Mouse (Mus musculus) brain, embryonic 14.5 days (tissue): Measurements from ENCODE around the gene Atp6v0e. TPM values are rescaled to one million over a fixed set of nuclear protein-coding genes. Genes with fewer than 3 reads are reported as not detected.

Source experiments
- DNase-seq: peaks from one replicate; pipeline ENCODE4 v3.0.0-alpha.2; 2011; ENCODE audit warnings: low read depth
- CTCF ChIP-seq: fragments of 200-500 bp; IDR thresholded peaks from 2 replicates; pipeline ENCODE4 v1.5.1; 2012; ENCODE audit warnings: inconsistent platforms, mild to moderate bottlenecking, moderate library complexity, borderline replicate concordance; ENCODE audit not compliant: insufficient read depth, insufficient read length; ENCODE audit errors: extremely low read depth
- POLR2A ChIP-seq: fragments of 200-500 bp; IDR thresholded peaks from 2 replicates; pipeline ENCODE4 v1.6.1; 2012; ENCODE audit warnings: mild to moderate bottlenecking, inconsistent platforms, borderline replicate concordance; ENCODE audit not compliant: poor library complexity, insufficient read depth, insufficient read length, severe bottlenecking; ENCODE audit errors: extremely low read depth
- polyA plus RNA-seq: library from polyadenylated mRNA; depleted of rRNA; stranded (reverse); fragments of >200 nt; gene quantifications from 2 replicates; pipeline ENCODE4 v1.2.3, GENCODE M21; 2012

The Atp6v0e gene
- polyA plus RNA-seq, 1 experiment = 79.1 TPM

GRCm38 (mm10) chr17:26662204-26662603 lies 827 bp upstream of the Atp6v0e start:
- no peak for DNase-seq
- TF ChIP-seq POLR2A (no peak), CTCF (no peak)

- DNase-seq = no peak
- TF ChIP-seq POLR2A (no peak), CTCF (no peak)
Measured at GRCm38 (mm10) chr17:26665600-26665999, 2.6 kb downstream of the Atp6v0e start.

- no peak for DNase-seq
Measured at GRCm38 (mm10) chr17:26671268-26671667, 8.2 kb downstream of the Atp6v0e start.

GRCm38 (mm10) chr17:26675845-26676244 lies 12.8 kb downstream of the Atp6v0e start:
- no peak for DNase-seq
- no peak for TF ChIP-seq POLR2A
- no peak for TF ChIP-seq CTCF

More at GRCm38 (mm10) chr17:26671268-26671667, 8.2 kb downstream of the Atp6v0e start:
- TF ChIP-seq POLR2A (no peak), CTCF (no peak)

- TF ChIP-seq POLR2A (peak; percentile 61; the same call in 1 of the 2 replicates), CTCF (no peak)
- DNase-seq = peak; percentile 95
Measured at GRCm38 (mm10) chr17:26676252-26676615, 13.2 kb downstream of the Atp6v0e start.

GRCm38 (mm10) chr17:26676616-26677376 lies 13.8 kb downstream of the Atp6v0e start:
- no peak for TF ChIP-seq CTCF
- TF ChIP-seq POLR2A = no peak
- no peak for DNase-seq

- no peak for TF ChIP-seq CTCF
- no peak for TF ChIP-seq POLR2A
- no peak for DNase-seq
Measured at GRCm38 (mm10) chr17:26677711-26678637, 14.9 kb downstream of the Atp6v0e start.

- TF ChIP-seq POLR2A (no peak), CTCF (no peak)
- DNase-seq = no peak
Measured at GRCm38 (mm10) chr17:26681276-26681675, 18.2 kb downstream of the Atp6v0e start.

GRCm38 (mm10) chr17:26686334-26687000 lies 23.4 kb downstream of the Atp6v0e start:
- TF ChIP-seq POLR2A = no peak
- DNase-seq = no peak

GRCm38 (mm10) chr17:26688795-26689735 lies 26.0 kb downstream of the Atp6v0e start:
- peak; percentile 93 for DNase-seq
- no peak for TF ChIP-seq CTCF
- TF ChIP-seq POLR2A = no peak

- DNase-seq = peak; percentile 50
- TF ChIP-seq POLR2A (no peak), CTCF (no peak)
Measured at GRCm38 (mm10) chr17:26689810-26690209, 26.8 kb downstream of the Atp6v0e start.
